Mouse (Mus musculus): Measurements from ENCODE around the gene Fgfr2. TPM values are rescaled to one million over a fixed set of nuclear protein-coding genes. Genes with fewer than 3 reads are reported as not detected.

The Fgfr2 gene
- total RNA-seq, 2 experiments from 2014 or later, result 28.8 to 29.4 TPM

- intact Hi-C loops (cut with DNase I), result no loop called here
- DNase-seq (ENCODE audit: extremely low spot score in 1 of 2, low spot score in 2 of 2), result no peak
These were observed 29.0 kb downstream of the Fgfr2 start for GRCm38 (mm10) chr7:133094161-133094560.

GRCm38 (mm10) chr7:133093731-133094130 lies 29.4 kb downstream of the Fgfr2 start:
- DNase-seq (ENCODE audit: extremely low spot score in 1 of 2, low spot score in 2 of 2), result no peak
- intact Hi-C loops (cut with DNase I), result no loop called here

DNA sequence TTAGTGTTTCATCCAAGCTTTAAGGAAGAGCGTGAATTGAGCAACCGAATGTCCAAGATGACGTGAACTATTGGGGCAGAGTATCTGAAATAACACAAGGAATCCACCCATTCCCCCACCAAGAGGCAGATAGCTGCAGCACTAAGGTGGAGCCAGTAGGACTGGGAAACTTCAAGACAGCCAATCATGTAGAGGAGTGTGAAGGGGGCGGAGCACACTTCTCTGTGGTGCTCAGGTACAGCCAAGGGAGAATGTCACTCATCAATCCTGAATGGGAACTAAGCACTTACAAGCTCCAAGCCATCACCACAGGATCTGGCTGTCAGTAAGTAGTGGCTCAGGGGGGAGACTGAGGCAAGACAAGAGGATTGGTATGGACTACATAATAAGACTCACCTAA lies 32.5 kb downstream of the Fgfr2 start:
- intact Hi-C loops (cut with DNase I), result no loop called here
- no peak for DNase-seq (ENCODE audit: extremely low spot score in 1 of 2, low spot score in 2 of 2)

DNA sequence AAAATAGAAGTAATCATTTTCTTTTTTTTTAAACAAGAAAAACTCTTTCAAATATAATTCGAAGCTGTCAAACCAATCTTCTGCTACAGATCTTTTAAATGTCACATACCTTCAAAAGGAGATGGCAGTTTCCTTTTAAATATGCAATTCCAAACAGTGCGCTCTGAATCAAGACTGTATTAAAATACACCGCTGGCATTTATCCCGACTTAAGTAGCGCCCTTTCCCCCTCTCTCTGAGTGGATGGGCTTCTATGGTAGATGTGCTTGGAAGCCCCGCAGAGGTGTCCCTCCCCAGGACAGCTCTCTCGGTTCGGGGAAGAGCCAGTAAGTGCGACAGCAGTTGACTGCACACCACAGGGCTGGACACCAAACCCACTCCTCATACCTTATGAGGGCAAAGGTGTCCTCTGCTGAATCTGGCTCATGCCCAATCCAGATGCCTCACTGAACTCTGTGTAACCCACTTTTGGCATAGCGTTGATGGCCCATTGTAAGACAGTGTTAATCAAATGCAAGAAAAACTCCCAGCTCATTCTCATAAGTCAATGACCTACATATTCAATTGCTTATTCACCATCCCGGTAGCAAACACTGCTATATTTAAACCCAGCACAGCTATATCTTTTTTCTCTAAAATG lies 33.4 kb downstream of the Fgfr2 start:
- intact Hi-C loops (cut with DNase I), result no loop called here
- DNase-seq (ENCODE audit: extremely low spot score in 1 of 2, low spot score in 2 of 2), result no peak

DNA sequence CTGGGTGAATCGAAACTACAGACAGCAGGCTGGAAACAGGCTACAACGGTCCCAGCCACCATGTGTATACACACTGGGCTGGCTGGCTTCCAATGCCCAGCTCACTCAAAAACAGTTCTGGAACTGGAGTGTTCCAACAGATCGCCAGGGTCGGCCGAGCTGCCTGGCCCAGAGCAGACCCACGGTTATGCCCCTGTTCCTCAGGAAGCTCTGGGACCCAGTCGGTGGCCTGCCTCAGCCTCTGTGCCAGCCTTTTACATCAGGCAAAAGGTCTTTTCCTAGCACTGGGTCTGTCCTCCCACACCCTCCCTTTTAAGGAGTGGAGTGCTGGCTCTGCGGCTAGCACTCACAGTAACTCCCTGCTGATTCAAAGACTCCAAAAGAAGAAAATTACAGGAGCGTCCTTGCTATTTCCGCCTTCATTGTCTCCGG lies 34.3 kb downstream of the Fgfr2 start:
- intact Hi-C loops (cut with DNase I), result no loop called here

GRCm38 (mm10) chr7:133088411-133088810 lies 34.7 kb downstream of the Fgfr2 start:
- intact Hi-C loops (cut with DNase I), result no loop called here
- no peak for DNase-seq (ENCODE audit: extremely low spot score in 1 of 2, low spot score in 2 of 2)

More for the DNA sequence above, 34.3 kb downstream of the Fgfr2 start:
- DNase-seq (ENCODE audit: extremely low spot score in 1 of 2, low spot score in 2 of 2), result peak; percentile 39 to 82

- intact Hi-C loops (cut with DNase I), result no loop called here
These were observed 37.7 kb downstream of the Fgfr2 start for GRCm38 (mm10) chr7:133085408-133085807.

DNA sequence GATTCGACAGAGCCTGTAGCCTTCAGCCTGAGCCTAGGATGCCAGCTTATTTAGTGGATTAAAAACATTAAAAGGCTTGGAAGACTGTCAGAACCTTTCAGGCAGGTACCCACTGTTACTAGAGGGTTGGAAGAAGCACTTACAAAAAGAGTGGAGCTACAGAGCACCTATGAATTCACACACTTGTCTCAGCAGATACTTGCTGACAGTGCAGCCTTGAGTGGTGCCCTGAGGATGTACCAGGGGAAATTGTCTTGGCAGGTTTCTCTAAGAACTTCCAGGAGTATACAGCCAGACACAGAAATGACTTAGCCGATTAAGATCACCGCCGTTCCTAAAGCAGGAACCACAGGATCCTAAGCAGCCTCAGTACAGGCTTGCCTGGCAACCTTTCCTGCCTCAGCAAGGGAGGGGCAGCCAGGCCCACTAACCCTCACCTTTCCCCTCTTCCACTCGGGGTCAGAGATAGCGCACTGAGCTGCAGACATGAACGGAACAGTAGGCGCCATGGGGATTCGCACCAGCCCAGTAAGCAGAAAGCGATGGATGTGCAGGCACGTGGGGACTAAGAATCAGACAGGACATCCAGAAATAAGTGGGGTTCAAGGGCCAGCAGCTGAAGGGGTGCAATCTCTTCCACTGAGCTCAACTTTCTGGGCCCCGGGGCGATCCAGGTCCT lies 39.1 kb downstream of the Fgfr2 start:
- DNase-seq (ENCODE audit: extremely low spot score in 1 of 2, low spot score in 2 of 2), result no peak
- intact Hi-C loops (cut with DNase I), result no loop called here

More at GRCm38 (mm10) chr7:133085408-133085807, 37.7 kb downstream of the Fgfr2 start:
- DNase-seq (ENCODE audit: extremely low spot score in 1 of 2, low spot score in 2 of 2), result no peak

DNA sequence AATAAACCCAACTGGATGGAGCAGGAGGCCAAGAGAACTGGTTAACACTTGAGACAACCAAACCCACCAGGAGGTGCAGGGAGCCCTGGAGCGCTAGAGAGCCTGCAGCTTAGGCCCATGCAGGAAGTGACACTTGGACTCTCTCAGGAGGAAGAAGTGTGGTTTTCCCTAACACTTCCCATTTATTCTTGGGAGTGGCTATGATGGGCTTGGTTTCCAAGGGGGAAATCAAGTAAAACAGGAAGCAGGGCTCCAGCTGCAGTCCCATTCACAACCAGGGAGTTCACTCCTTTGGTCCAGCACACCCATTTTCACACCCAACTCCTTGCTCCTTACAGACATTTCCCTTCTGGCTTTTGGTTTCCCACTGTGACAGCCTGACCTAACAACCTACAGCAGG lies 44.2 kb downstream of the Fgfr2 start:
- DNase-seq (ENCODE audit: extremely low spot score in 1 of 2, low spot score in 2 of 2), result no peak
- intact Hi-C loops (cut with DNase I), result no loop called here

DNA sequence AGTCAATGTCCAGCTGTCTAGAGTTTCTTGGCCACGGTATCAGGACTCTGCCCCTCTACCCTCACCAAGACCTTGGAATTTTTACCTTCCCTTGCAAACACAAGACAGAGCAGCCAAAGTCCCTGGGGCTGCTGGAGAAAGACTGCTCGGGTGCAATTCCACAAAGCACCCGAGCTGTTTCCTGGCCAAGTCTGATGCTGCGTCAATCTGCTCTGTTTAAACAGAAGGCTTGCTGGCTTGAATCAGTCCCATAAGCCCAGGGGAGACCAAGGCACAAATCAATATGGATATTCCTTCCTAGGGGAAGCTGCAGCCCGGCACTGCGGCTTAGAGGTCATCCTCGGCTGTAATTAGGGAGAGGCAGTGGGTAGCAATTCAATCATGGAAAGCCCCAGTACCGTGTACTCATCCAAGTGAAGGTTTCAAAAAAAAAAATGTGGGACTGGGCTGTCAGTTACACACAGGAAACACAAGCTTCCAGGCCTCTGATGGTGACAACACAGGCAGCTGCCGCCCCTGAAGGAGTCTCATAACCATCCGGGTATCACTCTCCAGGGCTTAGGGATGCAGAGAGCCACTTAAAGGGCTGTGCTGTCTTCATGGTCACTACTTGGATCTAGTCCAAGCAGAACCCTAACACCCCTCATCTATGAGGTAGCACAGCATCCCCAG lies 48.6 kb downstream of the Fgfr2 start:
- intact Hi-C loops (cut with DNase I), result no loop called here
- no peak for DNase-seq (ENCODE audit: extremely low spot score in 1 of 2, low spot score in 2 of 2)

DNA sequence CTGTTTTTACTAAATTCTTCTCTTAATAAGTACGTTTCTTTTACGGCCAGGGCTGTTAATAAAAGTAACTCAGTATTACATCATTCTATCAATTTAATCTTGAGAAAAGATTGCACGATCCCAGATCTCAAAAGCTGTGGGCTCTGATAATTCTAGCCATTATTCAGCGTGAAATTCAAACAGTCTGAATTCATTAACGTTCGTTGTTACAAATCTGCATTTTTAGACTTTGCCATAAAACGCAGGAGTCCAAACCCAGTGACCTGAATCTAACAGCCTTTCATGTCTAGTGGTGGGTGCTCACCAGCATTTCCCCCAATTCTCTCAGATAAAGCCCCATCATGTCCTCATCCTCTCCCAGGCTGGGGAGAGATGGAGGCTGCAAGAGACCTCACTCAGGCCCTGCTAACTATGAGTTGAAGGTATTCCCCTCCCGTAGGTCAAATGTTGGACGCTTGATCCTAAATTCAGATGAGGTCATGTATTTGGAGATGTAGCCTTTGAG lies 50.0 kb downstream of the Fgfr2 start:
- no peak for DNase-seq (ENCODE audit: extremely low spot score in 1 of 2, low spot score in 2 of 2)
- intact Hi-C loops (cut with DNase I), result no loop called here

DNA sequence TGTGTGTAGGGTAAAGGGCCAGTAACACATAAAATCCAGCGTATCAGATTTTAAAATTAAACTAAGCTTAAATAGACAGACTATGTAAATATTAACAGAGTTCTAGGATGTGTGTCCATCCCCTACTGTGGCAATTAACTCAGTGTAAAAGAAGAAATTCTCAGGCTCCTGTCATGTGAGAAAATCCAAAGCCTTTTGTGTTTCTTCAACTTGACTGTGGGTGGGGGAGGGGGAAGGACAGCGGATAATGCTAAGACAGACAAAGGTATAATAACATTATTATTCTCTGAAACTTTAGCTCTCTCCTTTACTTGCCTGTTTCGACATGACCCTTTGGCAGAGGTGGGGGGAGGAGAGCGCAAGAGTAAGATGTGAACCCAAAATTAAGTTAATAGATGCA lies 50.6 kb downstream of the Fgfr2 start:
- intact Hi-C loops (cut with DNase I), result no loop called here
- no peak for DNase-seq (ENCODE audit: extremely low spot score in 1 of 2, low spot score in 2 of 2)

GRCm38 (mm10) chr7:133067321-133067841 lies 55.8 kb downstream of the Fgfr2 start:
- intact Hi-C loops (cut with DNase I), result no loop called here
- no peak for DNase-seq (ENCODE audit: extremely low spot score in 1 of 2, low spot score in 2 of 2)

- intact Hi-C loops (cut with DNase I), result no loop called here
- peak in 1 of 2 experiments; percentile 56 for DNase-seq (ENCODE audit: extremely low spot score in 1 of 2, low spot score in 2 of 2)
These were observed 56.4 kb downstream of the Fgfr2 start for GRCm38 (mm10) chr7:133066776-133067175.

- no peak for DNase-seq (ENCODE audit: extremely low spot score in 1 of 2, low spot score in 2 of 2)
- intact Hi-C loops (cut with DNase I), result no loop called here
These were observed 61.1 kb downstream of the Fgfr2 start for GRCm38 (mm10) chr7:133062055-133062454.

- no peak for DNase-seq (ENCODE audit: extremely low spot score in 1 of 2, low spot score in 2 of 2)
- intact Hi-C loops (cut with DNase I), result no loop called here
These were observed 63.0 kb downstream of the Fgfr2 start for GRCm38 (mm10) chr7:133060170-133060569.

DNA sequence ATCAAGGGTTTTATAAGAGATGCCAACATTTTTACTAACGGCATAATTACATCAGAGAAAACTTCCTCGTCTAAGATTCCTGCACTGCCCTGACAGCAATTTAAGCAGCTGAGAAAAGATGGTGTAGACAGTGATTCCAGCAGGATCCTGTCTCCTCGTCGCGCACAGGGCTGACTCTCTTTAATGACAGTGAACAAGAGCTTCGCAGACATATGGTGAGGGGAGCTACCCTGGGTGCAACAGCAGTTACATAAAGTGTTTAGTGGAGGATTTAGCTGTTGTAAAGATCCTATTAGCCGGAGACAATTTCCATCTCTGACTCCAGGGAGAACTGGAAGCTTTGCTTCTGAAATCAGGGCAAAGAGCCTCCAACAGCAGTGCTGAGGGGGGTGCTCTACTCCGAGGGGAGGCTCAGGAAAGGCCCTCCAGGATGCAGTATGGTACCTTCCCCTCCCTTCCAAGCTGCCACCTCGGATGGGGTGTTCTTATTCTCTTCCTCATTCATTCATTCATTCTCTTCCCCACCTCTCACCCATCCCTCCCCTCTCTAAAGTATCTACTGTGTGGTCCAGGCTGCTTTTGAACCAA lies 63.5 kb downstream of the Fgfr2 start:
- DNase-seq (ENCODE audit: extremely low spot score in 1 of 2, low spot score in 2 of 2), result no peak

GRCm38 (mm10) chr7:133059150-133059509 lies 64.0 kb downstream of the Fgfr2 start:
- intact Hi-C loops (cut with DNase I), result no loop called here
- DNase-seq (ENCODE audit: extremely low spot score in 1 of 2, low spot score in 2 of 2), result no peak

More for the DNA sequence above, 63.5 kb downstream of the Fgfr2 start:
- intact Hi-C loops (cut with DNase I), result no loop called here

DNA sequence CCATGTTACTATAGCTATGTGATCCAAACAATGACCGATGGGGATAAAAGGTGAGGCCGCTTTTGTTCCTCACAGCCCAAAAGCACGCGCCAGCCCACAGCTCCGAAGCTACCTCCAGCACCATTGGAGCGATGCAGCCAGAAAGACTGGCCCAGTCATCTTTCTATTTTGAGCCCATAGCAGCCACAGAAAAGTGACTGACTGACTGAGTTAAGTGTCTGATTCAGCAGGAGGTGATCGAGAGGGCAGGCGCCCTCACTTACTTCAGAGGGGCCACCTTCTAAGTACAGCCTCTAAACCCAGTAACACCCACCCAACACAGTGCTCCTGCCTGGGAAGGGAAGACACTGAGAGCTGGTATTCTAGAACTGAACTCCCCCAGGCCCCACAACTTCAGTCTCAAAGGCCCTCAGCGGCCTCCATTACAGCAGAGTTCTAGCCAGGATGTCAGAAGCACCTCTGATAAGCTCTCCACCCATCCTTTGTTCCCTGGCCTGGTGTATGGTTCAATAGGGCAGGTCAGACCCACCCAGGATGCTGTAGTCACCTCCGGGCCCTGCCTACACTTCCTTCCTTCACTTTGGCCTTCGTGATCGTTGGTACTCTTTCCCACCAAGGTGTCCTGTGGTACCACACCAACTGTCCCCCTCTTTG lies 64.5 kb downstream of the Fgfr2 start:
- intact Hi-C loops (cut with DNase I), result no loop called here

More for the DNA sequence above, 64.5 kb downstream of the Fgfr2 start:
- no peak for DNase-seq (ENCODE audit: extremely low spot score in 1 of 2, low spot score in 2 of 2)
